Mouse (Mus musculus) ES-Bruce4 (cell line): ENCODE measurements around the gene Slco1a5.

Experiments
- CTCF ChIP-seq: IDR thresholded peaks from one replicate; pipeline ENCODE4 v1.8.1; 2011; ENCODE audit warnings: low read depth, low read length
- EP300 ChIP-seq: IDR thresholded peaks from 2 replicates; pipeline ENCODE4 v1.6.1; 2011; ENCODE audit warnings: low read depth, low read length; ENCODE audit not compliant: insufficient read depth
- POLR2A ChIP-seq: IDR thresholded peaks from one replicate; pipeline ENCODE4 v1.8.1; 2011; ENCODE audit warnings: low read length; ENCODE audit not compliant: insufficient read depth

DNA sequence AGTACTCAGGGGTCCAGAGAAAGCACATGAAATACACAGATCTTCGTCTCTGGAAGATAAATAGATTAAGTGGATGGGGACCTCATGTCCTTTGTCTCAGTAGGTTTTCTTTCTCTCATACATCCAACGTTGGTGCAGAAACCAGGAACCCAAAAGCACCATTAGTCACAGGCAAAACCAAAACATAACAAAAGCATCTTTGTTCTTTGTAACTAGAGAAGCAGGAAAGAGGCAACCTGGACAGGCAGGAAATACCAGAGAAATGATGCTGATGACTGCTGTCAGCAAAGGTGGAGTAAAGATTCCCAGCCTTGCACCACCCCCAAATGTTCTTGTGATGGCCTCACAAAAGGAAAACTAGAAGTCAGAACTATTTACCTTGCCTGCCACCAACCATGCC is 16.8 kb upstream of the Slco1a5 start:
- no peak for TF ChIP-seq POLR2A
- TF ChIP-seq CTCF: no peak
- TF ChIP-seq EP300: no peak
